Mouse (Mus musculus): ENCODE data around the gene Pla2g2f.

- TF ChIP-seq EP300 (IDR thresholded peaks at IDR 0.05; ENCODE audit: insufficient read depth, low read depth, low read length) (no peak), POLR2A (IDR thresholded peaks at IDR 0.05; ENCODE audit: insufficient read depth, low read depth, low read length) (no peak), CTCF (IDR thresholded peaks at IDR 0.05) (no peak)
These were observed 3.0 kb downstream of the Pla2g2f start for GRCm38 (mm10) chr4:138754432-138754831.
